Mouse (Mus musculus): ENCODE measurements around the gene Olfr1123. TPM values are rescaled to one million over a fixed set of nuclear protein-coding genes. Genes with fewer than 3 reads are reported as not detected.
"Not testable (repeated sequence)": the region's sequence is repeated elsewhere in the genome, so short reads cannot be mapped to it uniquely, and the experiment has no call there.

Gene Olfr1123
- not detected for total RNA-seq (2021)
- long read RNA-seq, experiment 1 = 0 reads
- long read RNA-seq, experiment 2 = 0 reads

DNA sequence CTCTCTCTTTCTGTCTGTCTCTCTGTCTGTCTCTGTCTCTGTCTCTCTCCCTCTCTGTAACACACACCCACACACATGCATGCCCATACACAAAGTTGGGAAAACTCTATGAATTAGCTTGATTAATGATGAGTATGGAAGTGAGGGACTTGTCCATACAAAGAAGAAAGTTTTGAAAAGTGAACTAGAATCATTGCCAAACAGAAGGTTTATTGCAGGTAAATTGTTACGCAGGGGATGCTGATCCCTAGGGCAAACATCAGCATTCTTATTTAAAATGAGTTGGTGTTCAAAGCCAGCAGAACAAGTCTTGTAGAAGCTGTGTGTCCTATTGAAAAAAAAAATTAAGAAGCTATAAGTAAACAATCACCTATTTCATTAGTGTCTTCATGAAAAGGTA, at the start of gene Olfr1123:
Gene Olfr1123 (plus strand): TSS at position 301 of the 400 bp plus-strand sequence.
- no peak for DNase-seq

DNA sequence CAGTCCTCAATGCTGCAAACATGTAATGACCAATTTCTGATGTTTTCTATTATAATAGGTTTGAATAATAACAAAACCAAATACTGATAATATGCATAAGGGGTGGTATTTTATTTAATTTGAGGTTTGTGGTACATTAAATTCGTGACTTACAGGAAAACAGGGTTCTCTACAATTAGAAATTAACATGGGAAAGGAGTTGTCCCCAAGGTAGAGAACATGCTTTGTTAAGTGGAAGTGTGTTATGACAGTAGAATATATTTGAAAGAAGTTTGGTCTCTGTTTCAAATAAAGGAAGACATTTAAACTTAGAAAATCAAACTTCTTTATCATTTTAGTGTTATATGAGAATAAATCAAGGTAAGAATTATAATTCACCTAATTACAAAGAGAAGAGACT, 46.8 kb upstream of the Olfr1123 start, which contains the start of gene Olfr1121:
Gene Olfr1121 (plus strand): TSS at position 301 of the 400 bp plus-strand sequence.
- DNase-seq = no peak

- no peak for DNase-seq
Measured at GRCm38 (mm10) chr2:87371726-87372125, 44.7 kb upstream of the Olfr1123 start.

DNA sequence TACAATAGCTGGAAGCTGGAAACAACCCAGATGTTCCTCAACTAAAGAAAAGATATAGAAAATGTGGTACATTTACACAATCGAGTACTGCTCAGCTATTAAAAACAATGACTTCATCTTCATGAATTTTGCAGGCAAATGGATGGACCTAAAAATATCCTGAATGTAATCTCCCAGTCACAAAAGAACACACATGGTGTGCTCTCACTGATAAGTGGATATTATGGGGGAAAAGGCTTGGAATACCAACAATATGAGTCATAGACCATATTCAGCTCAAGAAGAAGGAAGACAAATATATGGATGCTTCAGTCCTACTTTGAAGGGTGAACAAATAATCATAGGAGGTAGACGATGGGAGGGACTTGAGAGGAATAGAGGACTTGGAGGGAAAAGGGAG, 32.5 kb upstream of the Olfr1123 start:
- no peak for DNase-seq

GRCm38 (mm10) chr2:87385549-87385948, 30.9 kb upstream of the Olfr1123 start, which contains the start of gene Olfr1122:
Olfr1122 (plus strand) TSS chr2:87385849.
- no peak for DNase-seq

- DNase-seq = not testable (repeated sequence)
Measured at GRCm38 (mm10) chr2:87393605-87394004, 22.8 kb upstream of the Olfr1123 start.

- not testable (repeated sequence) for DNase-seq
Measured at GRCm38 (mm10) chr2:87394686-87395085, 21.7 kb upstream of the Olfr1123 start.

DNA sequence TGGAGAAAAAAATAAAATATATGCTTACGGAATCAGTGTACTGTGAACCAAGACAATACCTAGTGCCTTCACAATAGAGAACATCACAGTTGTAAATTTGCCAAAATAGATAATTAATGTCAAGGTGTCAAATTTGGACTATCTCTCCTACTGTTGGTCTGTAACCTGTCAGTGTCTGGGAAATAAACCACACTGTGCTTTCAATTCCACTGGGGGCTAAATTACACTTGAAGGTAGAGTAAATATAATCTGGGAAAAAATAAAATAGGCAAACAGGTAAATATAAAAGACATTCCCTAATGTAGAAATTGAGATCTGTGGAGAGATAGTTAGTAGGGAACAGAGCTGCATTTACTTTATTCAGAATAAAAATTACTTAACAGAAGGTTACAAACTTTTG, 13.5 kb downstream of the Olfr1123 start, which contains the start of gene Olfr1124:
Gene Olfr1124 (plus strand): TSS at position 301 of the 400 bp plus-strand sequence.
- DNase-seq = no peak

DNA sequence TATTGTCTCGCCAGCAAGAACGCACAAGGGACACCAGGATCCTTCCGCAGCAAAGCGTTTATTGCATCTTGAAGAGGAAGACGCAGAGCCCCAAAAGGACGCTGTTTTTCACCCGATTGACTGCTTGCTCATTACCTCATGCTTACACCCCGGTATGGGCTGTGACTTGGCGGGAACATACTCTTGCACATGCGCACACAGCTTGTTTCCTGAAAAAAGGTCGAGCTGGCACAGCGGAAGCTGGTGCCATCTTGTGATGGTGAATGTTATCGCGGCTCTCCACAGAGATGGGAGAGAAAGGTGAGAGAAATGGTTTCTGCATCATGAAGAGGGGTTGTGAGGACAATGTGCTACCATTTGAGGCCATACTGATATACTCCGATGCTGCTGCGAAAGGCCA, 21.3 kb downstream of the Olfr1123 start:
- DNase-seq = no peak

DNA sequence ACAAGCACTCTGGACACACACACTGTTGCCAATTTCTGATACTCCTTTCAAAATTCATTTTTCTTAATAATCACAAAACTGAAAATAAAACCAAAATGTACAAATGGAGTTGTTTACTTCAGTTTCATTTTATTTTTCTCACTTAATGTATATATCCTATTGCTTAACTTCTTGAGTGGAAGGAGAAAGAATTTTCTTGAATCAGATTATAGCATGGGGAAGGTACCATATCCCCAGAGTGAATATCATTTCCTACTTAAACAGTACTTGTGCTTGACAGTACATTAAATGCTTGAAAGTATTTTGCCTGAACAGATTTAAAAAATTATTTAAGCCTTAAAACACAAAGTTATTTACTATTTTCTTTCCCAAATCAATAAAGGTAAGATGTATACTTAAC, 37.2 kb downstream of the Olfr1123 start, which contains the start of gene Olfr1126:
Gene Olfr1126 (plus strand): TSS at position 301 of the 400 bp plus-strand sequence.
- no peak for DNase-seq

- no peak for DNase-seq
Measured at GRCm38 (mm10) chr2:87461769-87462168, 45.3 kb downstream of the Olfr1123 start.

Other genes with a start within 250 kb of the Olfr1123 start
- not detected for gene Olfr1112, start 228.8 kb upstream of the Olfr1123 start, total RNA-seq (2021)
- gene Olfr1113, start 207.7 kb upstream of the Olfr1123 start, total RNA-seq (2021) = not detected
- gene Olfr1115, start 168.6 kb upstream of the Olfr1123 start, total RNA-seq (2021) = not detected
- gene Olfr1116, start 149.1 kb upstream of the Olfr1123 start, total RNA-seq (2021) = not detected
- not detected for gene Olfr1118, start 109.1 kb upstream of the Olfr1123 start, total RNA-seq (2021)
- gene Olfr1120, start 61.8 kb upstream of the Olfr1123 start, total RNA-seq (2021) = not detected
- gene Olfr1121, start 46.7 kb upstream of the Olfr1123 start, total RNA-seq (2021) = not detected
- not detected for gene Olfr1122, start 30.8 kb upstream of the Olfr1123 start, total RNA-seq (2021)
- not detected for gene Olfr1124, start 13.6 kb downstream of the Olfr1123 start, total RNA-seq (2021)
- gene Olfr1126, start 37.3 kb downstream of the Olfr1123 start, total RNA-seq (2021) = not detected
- not detected for gene Pramel7, start 80.5 kb downstream of the Olfr1123 start, total RNA-seq (2021)
- gene Pramel6, start 89.9 kb downstream of the Olfr1123 start, total RNA-seq (2021) = not detected
- gene Olfr153, start 115.2 kb downstream of the Olfr1123 start, total RNA-seq (2021) = not detected
- gene Olfr1128, start 128.9 kb downstream of the Olfr1123 start, total RNA-seq (2021) = not detected
- gene Olfr1129, start 157.3 kb downstream of the Olfr1123 start, total RNA-seq (2021) = not detected
- not detected for gene Olfr1130, start 189.6 kb downstream of the Olfr1123 start, total RNA-seq (2021)
- gene Olfr1131, start 210.5 kb downstream of the Olfr1123 start, total RNA-seq (2021) = not detected
- gene Olfr1132, start 220.9 kb downstream of the Olfr1123 start, total RNA-seq (2021) = not detected
- not detected for gene Olfr1133, start 230.7 kb downstream of the Olfr1123 start, total RNA-seq (2021)
- not detected for gene Olfr1134, start 241.8 kb downstream of the Olfr1123 start, total RNA-seq (2021)

Data from heart, adult 18-20 months (tissue).